Mouse (Mus musculus): ENCODE results near the gene Nalcn. TPM values are rescaled to one million over a fixed set of nuclear protein-coding genes. Genes with fewer than 3 reads are reported as not detected.

Gene Nalcn
- polyA plus RNA-seq, 1 experiment from 2014 or later, result 4.8 TPM

DNA sequence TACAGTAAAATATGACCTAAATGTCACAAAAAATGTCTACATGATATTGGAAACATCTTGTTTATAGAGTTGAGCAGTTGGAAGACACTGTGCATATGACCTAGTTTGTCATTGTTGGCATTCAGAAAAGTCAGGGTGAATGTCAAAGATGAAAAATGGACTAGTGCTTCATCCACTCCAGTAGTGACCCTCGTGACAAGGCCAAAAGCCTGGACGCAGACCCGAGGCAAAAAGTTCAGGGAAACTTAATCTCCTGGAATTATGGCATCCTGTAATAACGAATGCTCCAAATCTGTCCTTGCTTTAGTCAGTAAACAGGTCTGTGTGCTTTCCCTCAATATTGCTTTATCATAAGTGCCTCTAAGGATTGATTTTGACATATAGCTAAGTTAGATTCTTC is 51.6 kb downstream of the Nalcn start:
- Histone ChIP-seq H3K4me2 (replicated peaks) (no peak overlapping the region), H3K4me1 (no peaks in the 10 kb centered on the region), H3K27ac (replicated peaks) (no peak overlapping the region), H3K9ac (replicated peaks) (no peak overlapping the region), H3K9me3 (no peaks in the 10 kb centered on the region), H3K27me3 (no peaks in the 10 kb centered on the region), H3K4me3 (no peak overlapping the region), H3K36me3 (no peaks in the 10 kb centered on the region)
- ATAC-seq (ENCODE audit: low FRiP score, low read depth), result no peak
- WGBS, result 93% methylated on average over 4 of the region's 4 CpGs

DNA sequence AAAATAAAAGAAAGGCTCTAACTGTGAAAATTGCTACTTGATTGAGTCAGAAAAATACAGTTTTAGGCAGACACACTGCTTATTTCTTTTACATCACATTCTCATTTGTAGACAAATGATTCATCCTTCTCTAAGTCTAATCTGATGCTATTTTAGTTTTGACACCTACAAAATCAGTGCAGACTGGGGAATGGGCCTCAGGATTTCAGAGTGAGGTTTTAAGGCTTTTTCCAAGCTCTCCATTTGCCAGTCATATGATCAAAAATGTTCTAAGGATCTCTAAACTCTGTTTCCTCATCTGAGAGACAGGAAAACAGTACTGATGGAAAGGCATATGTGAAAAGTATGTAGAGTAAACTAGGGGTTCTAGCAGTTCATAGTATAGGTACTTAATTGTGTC is 52.0 kb downstream of the Nalcn start:
- Histone ChIP-seq H3K27ac (replicated peaks) (no peak overlapping the region), H3K4me2 (replicated peaks) (no peak overlapping the region), H3K9ac (replicated peaks) (no peak overlapping the region), H3K4me1 (no peaks in the 10 kb centered on the region), H3K36me3 (no peaks in the 10 kb centered on the region), H3K9me3 (no peaks in the 10 kb centered on the region), H3K4me3 (no peak overlapping the region), H3K27me3 (no peaks in the 10 kb centered on the region)
- ATAC-seq (ENCODE audit: low FRiP score, low read depth), result no peak

DNA sequence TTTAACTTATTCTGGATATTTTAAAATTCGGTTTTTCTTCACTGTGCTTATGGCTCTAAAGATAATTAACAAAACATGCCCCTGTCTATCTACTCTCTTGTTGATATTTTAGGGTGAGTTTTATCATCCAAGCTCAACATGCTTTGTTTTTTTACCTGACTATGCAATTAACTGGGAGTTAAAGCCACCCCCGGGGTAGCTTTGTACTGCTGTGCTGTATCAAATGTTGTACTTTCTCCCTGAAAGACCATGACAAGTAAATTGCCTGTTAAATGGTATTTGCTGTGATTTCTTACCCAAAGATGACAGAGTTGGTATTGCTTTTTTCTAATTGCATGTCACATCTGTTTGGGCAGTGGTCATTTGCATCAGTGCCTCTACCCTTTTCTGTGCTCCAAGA is 60.3 kb downstream of the Nalcn start:
- Histone ChIP-seq H3K36me3 (no peaks in the 10 kb centered on the region), H3K9me3 (no peaks in the 10 kb centered on the region), H3K4me3 (no peak overlapping the region), H3K4me2 (replicated peaks) (no peak overlapping the region), H3K27me3 (no peaks in the 10 kb centered on the region), H3K27ac (replicated peaks) (no peak overlapping the region), H3K9ac (replicated peaks) (no peak overlapping the region), H3K4me1 (no peaks in the 10 kb centered on the region)
- no peak for ATAC-seq (ENCODE audit: low FRiP score, low read depth)
- 78% methylated on average over 2 of the region's 2 CpGs for WGBS

DNA sequence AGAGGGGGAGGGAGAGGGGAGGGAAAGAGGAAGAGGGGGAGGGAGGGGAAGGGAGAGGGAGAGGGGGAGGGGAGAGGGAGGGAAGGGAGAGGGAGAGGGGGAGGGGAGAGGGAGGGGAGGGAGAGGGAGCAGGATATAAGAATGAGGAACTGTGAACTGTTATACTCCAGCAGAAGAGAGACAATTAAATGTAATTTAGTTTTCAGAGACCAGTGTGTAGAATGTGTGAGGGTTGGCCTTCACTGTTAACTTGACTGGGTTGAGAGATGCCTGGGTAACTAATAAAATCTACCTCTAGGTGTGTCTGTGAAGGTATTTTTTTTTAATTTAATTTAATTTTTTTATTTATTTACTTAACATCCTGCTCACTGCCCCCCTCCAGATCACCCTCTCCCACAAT is 71.4 kb downstream of the Nalcn start:
- ATAC-seq (ENCODE audit: low FRiP score, low read depth), result 0 out of 2 replicates have a peak, but pooled peaks have one; percentile 17
- Histone ChIP-seq H3K36me3 (no peaks in the 10 kb centered on the region), H3K27me3 (no peaks in the 10 kb centered on the region), H3K4me1 (no peaks in the 10 kb centered on the region), H3K9ac (replicated peaks) (no peak overlapping the region), H3K9me3 (no peaks in the 10 kb centered on the region), H3K4me2 (replicated peaks) (no peak overlapping the region), H3K4me3 (no peak overlapping the region), H3K27ac (replicated peaks) (no peak overlapping the region)

DNA sequence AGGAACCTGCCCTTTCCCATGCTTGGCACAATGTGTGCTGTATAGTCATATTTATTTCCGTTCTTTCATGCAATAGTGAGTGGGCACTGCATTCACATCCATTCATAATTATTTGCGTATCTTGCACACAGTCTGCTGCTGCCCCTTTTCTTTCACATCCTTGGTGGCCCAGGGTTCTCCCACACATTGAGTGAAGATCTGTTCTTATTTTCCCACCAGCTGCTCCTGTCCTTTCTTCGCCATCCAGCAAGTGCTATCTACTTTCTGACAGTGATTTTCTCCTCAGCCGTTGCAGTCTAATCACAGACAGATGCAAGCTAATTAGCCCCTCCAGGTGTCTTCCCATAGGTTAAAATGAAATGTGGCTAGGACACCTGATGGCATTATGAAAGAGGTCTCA is 72.0 kb downstream of the Nalcn start:
- ATAC-seq (ENCODE audit: low FRiP score, low read depth), result no peak
- H3K9me3 ChIP-seq, result no peaks in the 10 kb centered on the region
- H3K4me1 ChIP-seq, result no peaks in the 10 kb centered on the region
- H3K27me3 ChIP-seq, result no peaks in the 10 kb centered on the region
- WGBS, result 69% methylated on average over 4 of the region's 4 CpGs
- H3K4me3 ChIP-seq, result no peak overlapping the region
- H3K9ac ChIP-seq (replicated peaks), result no peak overlapping the region
- no peak overlapping the region for H3K27ac ChIP-seq (replicated peaks)
- H3K36me3 ChIP-seq, result no peaks in the 10 kb centered on the region
- no peak overlapping the region for H3K4me2 ChIP-seq (replicated peaks)

DNA sequence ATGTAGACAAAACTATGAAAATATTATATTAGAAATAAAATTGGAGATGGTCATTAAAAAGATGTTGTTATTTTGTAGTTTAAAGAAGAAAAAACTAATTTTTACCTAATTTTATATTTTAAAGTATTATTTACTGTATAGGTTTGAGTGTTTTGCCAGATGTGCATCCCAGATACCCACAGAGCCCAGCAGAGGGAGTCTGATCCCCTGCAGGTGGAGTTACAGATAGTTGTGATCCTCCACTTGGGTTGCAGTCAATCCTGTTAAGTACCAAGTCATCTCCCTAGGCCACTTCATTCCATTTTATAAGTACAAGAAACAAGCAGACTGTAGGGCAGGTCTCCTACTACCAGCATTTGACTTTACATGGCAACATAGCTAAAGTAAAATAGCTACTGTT is 84.6 kb downstream of the Nalcn start:
- Histone ChIP-seq H3K36me3 (no peaks in the 10 kb centered on the region), H3K9me3 (no peaks in the 10 kb centered on the region), H3K9ac (replicated peaks) (no peak overlapping the region), H3K27me3 (no peaks in the 10 kb centered on the region), H3K4me3 (no peak overlapping the region), H3K4me1 (no peaks in the 10 kb centered on the region), H3K27ac (replicated peaks) (no peak overlapping the region), H3K4me2 (replicated peaks) (no peak overlapping the region)
- no peak for ATAC-seq (ENCODE audit: low FRiP score, low read depth)

DNA sequence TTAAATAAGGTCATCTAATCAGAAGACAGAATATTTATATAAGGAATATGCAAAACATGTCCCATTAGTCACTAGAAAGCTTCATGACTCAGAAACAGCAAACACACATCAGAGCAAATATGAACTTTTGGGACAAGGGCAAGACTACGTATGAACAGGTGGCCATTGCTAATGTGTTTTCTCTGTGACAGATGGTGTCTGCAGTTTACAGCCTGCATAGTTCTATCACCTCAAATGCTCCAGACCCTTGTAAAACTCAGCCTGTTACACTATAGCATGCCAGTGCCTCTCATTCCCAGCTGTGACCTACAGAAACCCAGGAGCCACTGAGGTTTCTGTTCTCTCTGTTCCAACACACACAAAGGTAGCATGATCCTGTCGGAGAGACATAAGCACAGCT is 91.3 kb downstream of the Nalcn start:
- 0 out of 2 replicates have a peak, but pooled peaks have one; percentile 34 for ATAC-seq (ENCODE audit: low FRiP score, low read depth)

DNA sequence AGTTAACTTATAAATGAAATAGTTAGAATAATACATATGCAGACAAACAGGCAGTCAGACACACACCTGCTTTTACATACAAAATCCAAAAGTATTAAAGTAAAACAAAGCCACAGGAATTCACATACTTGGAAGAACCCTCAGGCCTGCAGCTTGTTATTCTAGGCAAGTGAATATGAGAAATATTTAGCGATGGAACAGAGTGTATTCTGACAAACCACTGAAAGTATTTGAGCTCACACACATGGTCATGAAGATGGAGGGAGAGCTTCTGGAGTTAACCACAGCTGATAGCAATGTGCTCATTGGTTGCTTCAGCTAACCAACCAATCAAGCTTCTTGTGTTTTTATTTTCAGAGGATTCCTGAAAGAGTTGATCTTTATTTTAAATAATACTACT is 93.9 kb downstream of the Nalcn start:
- WGBS, result 82% methylated on average over 1 of the region's 1 CpGs

More for the DNA sequence above, 91.3 kb downstream of the Nalcn start:
- Histone ChIP-seq H3K27me3 (no peaks in the 10 kb centered on the region), H3K4me2 (replicated peaks) (no peak overlapping the region), H3K4me1 (peaks cover 6% of the 10 kb centered on the region; the same call in 1 of the 2 replicates), H3K27ac (replicated peaks) (no peak overlapping the region), H3K4me3 (no peak overlapping the region), H3K36me3 (no peaks in the 10 kb centered on the region), H3K9ac (replicated peaks) (no peak overlapping the region), H3K9me3 (no peaks in the 10 kb centered on the region)
- WGBS, result 75% methylated on average over 2 of the region's 2 CpGs

DNA sequence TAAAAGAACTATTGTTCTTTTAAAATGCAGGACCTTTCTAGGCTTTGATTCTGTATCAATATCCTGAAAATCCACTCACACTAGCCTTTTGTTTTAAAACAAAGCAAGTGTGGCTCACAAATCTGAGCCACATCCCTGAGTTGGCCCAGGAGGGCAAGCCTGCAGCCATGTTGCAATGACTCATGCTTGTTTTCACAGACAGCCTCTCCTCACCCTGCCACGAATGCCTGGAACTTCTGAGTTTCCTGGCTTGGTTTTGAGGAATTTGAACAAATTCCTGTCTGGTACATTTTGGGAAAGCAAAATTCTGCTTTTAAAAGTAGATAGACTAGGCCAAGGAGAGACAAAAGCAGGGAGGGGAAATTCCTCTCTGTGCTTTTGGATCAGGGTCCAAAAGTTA is 95.7 kb downstream of the Nalcn start:
- Histone ChIP-seq H3K4me3 (no peak overlapping the region), H3K9me3 (no peaks in the 10 kb centered on the region), H3K36me3 (no peaks in the 10 kb centered on the region), H3K4me2 (replicated peaks) (no peak overlapping the region), H3K9ac (replicated peaks) (no peak overlapping the region), H3K27ac (replicated peaks) (no peak overlapping the region), H3K27me3 (no peaks in the 10 kb centered on the region), H3K4me1 (peaks cover 6% of the 10 kb centered on the region; the same call in 1 of the 2 replicates)
- no peak for ATAC-seq (ENCODE audit: low FRiP score, low read depth)
- WGBS, result 11% methylated on average over 1 of the region's 1 CpGs

More for the DNA sequence above, 93.9 kb downstream of the Nalcn start:
- H3K4me1 ChIP-seq, result peaks cover 6% of the 10 kb centered on the region; the same call in 1 of the 2 replicates
- H3K4me2 ChIP-seq (replicated peaks), result no peak overlapping the region
- no peaks in the 10 kb centered on the region for H3K36me3 ChIP-seq
- no peak overlapping the region for H3K4me3 ChIP-seq
- no peaks in the 10 kb centered on the region for H3K27me3 ChIP-seq
- H3K9ac ChIP-seq (replicated peaks), result no peak overlapping the region
- H3K9me3 ChIP-seq, result no peaks in the 10 kb centered on the region
- no peak for ATAC-seq (ENCODE audit: low FRiP score, low read depth)
- no peak overlapping the region for H3K27ac ChIP-seq (replicated peaks)

DNA sequence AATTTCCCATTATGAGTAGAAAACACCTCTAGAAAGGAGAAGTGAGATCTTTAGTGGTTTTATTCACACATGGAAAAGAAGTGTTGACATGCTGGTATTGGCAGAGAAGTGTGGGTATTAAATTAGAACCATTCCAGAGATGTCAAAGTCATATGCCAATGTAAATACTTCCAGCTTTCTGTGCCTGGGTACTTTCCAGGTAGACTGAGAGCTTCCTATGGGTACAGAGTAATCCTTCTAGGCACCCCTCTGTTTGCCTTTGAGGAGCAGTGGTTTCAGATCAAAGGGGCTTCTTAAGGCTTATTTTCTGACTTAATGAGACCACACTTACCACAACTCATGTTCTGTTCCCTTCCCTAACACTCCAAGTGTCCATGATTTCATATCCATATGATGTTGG is 97.8 kb downstream of the Nalcn start:
- no peak overlapping the region for H3K9ac ChIP-seq (replicated peaks)
- H3K4me3 ChIP-seq, result no peak overlapping the region
- no peak overlapping the region for H3K27ac ChIP-seq (replicated peaks)
- ATAC-seq (ENCODE audit: low FRiP score, low read depth), result no peak
- no peaks in the 10 kb centered on the region for H3K9me3 ChIP-seq
- no peaks in the 10 kb centered on the region for H3K36me3 ChIP-seq
- H3K4me1 ChIP-seq, result peaks cover 6% of the 10 kb centered on the region; the same call in 1 of the 2 replicates
- no peak overlapping the region for H3K4me2 ChIP-seq (replicated peaks)
- H3K27me3 ChIP-seq, result no peaks in the 10 kb centered on the region

DNA sequence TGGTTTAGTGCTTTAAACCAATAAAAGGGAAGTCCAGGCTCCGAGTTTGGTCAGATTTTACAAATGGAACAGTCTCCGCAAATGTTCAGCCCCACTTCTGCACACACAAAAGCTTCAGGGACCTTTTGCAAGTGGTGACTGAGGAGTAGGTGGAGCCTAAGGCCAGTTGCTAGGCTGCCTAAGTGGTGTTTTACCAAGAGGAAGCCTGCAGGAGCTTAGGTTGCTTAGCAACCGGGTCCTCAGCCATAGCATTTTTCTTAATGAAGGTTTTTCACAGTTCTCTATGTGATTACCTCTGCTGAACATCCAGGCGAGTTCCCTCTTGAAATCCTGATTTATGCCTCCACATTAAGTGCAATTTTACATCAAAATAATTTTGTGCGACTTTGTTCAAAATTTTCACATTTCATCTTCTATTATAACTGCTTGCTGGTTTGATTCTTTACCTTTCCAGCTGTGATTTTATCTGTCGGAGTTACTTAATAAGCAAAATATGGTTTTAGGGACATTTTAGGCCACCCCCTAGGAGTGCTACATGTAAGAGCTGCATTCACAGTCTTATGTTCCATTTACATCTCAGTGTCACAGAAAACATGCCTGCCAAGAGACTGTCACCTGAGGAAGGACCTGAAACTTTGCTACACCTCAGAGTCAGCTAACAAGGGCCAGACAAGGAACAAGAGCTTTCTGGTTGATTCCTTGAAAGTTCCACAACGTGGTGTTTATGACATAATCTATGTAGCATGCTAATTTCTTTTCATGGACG is 113.4 kb downstream of the Nalcn start:
- Histone ChIP-seq H3K27ac (replicated peaks) (peak overlapping the region; percentile 73), H3K9me3 (no peaks in the 10 kb centered on the region), H3K4me2 (replicated peaks) (peak overlapping the region; percentile 17; the same call in 1 of the 2 replicates), H3K36me3 (no peaks in the 10 kb centered on the region), H3K27me3 (peaks cover 4% of the 10 kb centered on the region), H3K9ac (replicated peaks) (no peak overlapping the region), H3K4me1 (peaks cover 17% of the 10 kb centered on the region), H3K4me3 (no peak overlapping the region)
- WGBS, result 16% methylated on average over 8 of the region's 8 CpGs
- peak; percentile 99 for ATAC-seq (ENCODE audit: low FRiP score, low read depth)

DNA sequence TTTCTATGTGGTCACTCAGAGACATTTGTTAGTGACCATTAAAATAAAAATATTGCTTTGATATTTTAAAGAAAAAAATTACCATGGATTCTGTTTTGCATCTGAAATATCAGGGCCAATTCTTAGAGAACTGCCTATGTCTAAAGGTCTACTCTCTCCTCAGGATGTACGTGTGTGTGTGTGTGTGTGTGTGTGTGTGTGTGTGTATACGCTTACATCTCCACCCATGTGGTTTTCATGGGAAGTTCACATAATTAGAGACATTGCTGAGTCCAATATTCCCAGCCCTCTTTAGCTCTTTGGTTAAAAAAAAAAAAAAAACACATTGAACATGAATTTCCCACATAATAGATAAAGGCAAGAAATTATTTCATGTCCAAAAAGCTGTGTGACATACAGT is 114.0 kb downstream of the Nalcn start:
- peaks cover 4% of the 10 kb centered on the region for H3K27me3 ChIP-seq
- H3K4me3 ChIP-seq, result no peak overlapping the region
- no peak overlapping the region for H3K9ac ChIP-seq (replicated peaks)
- H3K4me1 ChIP-seq, result peaks cover 17% of the 10 kb centered on the region
- H3K4me2 ChIP-seq (replicated peaks), result peak overlapping the region; percentile 17; the same call in 1 of the 2 replicates
- no peaks in the 10 kb centered on the region for H3K9me3 ChIP-seq
- H3K36me3 ChIP-seq, result no peaks in the 10 kb centered on the region
- H3K27ac ChIP-seq (replicated peaks), result peak overlapping the region; percentile 69
- ATAC-seq (ENCODE audit: low FRiP score, low read depth), result peak; percentile 66
- 32% methylated on average over 2 of the region's 2 CpGs for WGBS

DNA sequence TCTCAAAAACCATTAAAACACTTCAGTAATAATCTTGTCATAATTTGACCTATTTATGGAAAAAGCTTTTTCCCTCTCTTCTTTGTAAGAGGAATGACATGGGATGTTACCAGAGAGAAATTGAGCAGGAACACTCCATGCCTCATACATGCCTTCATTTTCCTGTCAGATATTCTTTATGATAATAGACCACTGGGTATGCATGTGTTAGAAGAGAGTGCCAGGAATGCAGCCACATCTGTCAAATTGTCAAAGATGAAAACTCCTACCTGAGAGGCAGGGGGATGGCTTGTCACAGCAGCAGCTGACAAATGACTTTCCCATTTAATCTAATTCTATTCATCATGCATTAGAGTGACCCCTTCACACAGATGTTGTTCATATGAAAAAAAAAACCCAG is 131.4 kb downstream of the Nalcn start:
- peaks cover 14% of the 10 kb centered on the region for H3K27me3 ChIP-seq
- no peak overlapping the region for H3K27ac ChIP-seq (replicated peaks)
- no peaks in the 10 kb centered on the region for H3K9me3 ChIP-seq
- no peak overlapping the region for H3K4me2 ChIP-seq (replicated peaks)
- no peaks in the 10 kb centered on the region for H3K36me3 ChIP-seq
- H3K4me1 ChIP-seq, result no peaks in the 10 kb centered on the region
- ATAC-seq (ENCODE audit: low FRiP score, low read depth), result no peak
- H3K9ac ChIP-seq (replicated peaks), result no peak overlapping the region
- no peak overlapping the region for H3K4me3 ChIP-seq
